Mouse (Mus musculus): Measurements from ENCODE around the gene Rad51b.

DNA sequence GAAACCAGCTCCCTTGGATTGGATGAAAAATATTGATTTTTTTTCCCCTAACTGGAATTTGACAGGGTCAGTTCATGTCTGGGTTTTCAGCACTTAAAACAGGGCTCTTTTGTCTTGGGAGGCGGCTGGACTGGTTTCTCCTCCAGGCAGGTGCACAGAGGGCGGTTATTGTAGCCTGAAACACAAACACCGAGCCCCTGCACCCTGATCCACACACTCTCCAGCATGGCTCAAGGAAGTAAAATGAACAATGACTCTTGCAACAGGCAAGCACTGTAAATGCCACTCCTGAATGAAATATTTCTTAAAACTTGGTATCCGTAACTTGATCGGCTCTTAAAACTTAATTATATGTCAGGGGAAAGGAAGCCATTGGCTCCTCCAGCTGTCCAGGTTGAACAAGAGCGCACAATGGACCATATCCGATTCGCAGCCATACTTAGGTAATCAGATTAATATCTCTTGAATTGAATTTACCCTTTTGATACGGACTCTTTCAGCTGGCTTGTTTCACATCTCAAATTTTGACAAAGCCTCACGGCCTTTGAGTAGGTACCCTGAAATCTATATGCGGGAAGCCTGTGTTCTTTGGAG, 377.9 kb downstream of the Rad51b start:
- no peak for TF ChIP-seq CTCF (IDR thresholded peaks at IDR 0.05; ENCODE audit: insufficient read depth, low read length)
- no peak for TF ChIP-seq POLR2A (IDR thresholded peaks at IDR 0.05; ENCODE audit: borderline replicate concordance, extremely low read depth, low read depth, low read length)
